Mouse (Mus musculus) regulatory T cell (primary cell): ENCODE results near the gene Wdtc1.

Experiments
- in situ Hi-C: fragments of 300-600 bp; cut with MboI, MseI; formaldehyde crosslinking; loops from one replicate; pipeline ENCODE4 v1.15.1; 2025; ENCODE audit warnings: high pct_unique_total_duplicates

The Wdtc1 gene

DNA sequence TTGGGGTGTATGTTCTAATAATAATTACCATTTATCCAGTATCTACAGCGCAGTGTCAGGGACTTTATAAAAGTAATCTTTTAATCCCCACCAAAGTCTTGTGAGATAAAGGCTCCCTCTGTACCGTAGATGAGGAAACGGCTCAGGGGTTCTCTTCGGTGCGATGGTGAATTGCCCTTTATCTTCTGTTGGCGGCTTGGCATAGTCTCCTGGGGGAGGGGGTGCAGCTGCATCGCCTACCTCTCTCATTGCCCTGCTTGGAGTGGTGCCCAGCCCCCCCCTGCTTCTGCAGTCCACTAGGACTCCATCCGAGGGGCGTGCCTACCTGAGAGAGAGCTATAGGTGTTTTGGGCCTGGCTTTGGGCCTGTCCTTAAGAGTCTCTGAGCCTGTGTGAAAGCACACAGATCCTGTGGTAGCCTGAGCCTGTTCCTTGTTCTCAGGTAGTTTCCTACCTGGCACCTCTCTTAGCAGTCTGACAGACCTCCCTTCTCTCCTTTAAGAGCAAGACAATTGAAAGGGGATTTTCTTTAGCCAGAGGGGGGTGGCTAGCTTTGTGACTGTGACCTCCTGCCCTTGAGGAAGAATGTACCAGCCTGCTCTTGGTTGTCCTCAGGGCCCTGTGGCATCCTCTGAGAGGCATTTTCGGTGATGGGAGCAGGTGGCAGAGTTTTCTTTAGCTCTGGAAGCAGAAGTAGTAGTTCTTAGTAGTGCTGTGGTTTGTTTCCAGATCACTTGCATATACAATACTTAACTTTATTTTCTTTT, 22.7 kb upstream of the Wdtc1 start:
- in situ Hi-C loops: no loop called here

DNA sequence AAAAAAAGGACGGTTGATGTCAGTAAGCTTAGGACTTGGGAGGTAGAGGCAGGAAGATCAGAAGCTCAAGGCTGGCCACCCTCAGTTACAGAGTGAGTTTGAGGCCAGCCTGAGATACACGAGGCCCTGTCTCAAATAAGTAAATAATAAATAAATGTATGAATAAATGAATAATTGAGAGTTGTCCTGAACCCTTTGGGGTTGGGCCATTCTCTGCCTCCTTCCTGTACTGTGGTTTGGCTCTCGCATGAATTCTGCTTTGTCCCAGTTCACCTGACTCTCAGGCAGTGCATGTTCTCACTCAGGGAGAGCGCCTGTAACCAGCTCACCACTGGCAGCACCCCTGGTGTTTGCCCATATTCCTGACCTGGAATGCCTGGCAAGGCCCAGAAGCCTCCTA, 20.7 kb upstream of the Wdtc1 start:
- in situ Hi-C loops: no loop called here

DNA sequence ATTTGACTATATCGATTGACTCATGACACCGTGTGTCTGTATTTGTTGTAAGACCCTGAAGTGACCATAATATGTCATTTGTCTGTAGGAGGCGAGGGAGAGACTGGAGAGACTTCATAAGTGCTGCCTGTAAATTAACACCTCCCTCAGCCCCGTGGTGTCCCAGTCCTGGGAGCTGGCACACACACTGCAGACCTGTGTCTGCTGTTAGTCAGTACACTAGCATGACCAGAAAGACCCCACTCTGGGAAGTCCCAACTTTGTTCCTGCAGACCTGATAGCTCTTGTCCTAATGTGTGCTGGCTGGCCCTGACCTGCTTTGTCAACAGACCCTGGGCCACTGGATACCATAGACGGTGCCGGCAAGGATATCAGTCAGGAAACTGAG, 19.0 kb upstream of the Wdtc1 start:
- in situ Hi-C loops: no loop called here

- in situ Hi-C loops: no loop called here
Measured at GRCm38 (mm10) chr4:133371621-133372277, 18.5 kb upstream of the Wdtc1 start.

DNA sequence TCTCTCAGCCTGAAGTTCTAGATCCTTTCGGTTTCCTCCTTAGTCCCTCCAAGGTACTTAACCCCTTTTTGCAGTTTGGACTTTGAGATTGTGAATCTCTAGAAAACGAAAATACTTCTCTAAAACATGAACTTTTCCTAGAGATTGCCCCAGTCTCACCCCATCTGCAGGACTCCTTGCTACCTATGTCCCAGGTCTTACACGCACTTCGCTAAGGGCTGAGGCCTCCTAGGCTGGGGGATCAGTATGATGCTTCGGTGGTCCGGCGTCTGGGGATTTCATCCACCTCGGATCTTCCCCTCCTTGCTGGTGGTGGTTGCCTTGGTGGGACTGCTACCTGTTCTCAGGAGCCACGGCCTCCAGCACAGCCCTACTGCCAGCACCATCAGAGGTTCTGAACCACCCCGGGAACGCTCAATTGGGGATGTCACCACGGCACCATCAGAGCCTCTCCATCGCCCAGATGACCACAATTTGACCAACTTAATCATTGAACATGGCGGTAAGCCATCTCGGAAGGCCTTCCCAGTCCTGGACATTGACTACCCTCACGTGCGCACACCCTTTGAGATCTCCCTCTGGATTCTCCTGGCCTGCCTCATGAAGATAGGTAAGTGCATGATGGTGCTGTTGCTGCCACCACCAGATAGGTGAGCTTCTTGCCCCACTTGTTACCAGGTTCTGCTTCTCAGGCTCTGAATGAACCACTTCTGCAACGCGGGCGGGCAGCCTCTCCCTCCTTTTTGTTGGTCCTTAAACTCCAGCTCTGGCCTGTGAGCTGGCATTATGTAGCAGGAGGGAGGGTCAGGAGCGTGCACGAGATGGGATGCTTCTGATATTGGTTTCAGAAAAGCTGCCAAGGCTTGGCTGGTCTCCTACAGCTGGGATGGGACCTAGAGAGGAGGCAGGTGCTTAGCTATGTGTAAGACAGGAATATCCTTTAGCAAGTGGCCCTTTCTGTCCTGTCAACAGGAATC, 17.3 kb upstream of the Wdtc1 start:
- in situ Hi-C loops: no loop called here

- in situ Hi-C loops: no loop called here
Measured at GRCm38 (mm10) chr4:133369553-133370297, 16.4 kb upstream of the Wdtc1 start, which contains the start of gene Slc9a1. TSS of gene Slc9a1 (plus strand) at chr4:133369706.

DNA sequence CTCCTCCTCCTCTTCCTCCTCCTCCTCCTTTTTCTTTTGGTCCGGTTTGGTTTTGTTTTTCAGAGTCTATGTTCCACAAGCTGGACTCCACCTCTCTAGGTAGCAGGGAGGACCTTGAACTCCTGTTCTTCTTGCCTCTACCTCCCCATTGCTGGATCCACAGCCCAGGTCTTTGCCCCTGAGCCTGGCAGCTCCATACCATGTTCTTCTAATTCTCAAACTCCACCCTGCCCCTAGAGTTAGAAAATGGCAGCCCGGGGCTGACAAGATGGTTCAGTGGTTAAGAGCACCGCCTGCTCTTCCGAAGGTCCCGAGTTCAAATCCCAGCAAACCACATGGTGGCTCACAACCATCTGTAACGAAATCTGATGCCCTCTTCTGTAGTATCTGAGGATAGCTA, 1.4 kb upstream of the Wdtc1 start:
- in situ Hi-C loops: loop anchor here (10.0 kb wide), 1 partner anchor 780 kb away; no protein-coding TSS in a partner anchor

- in situ Hi-C loops: loop anchor here (10.0 kb wide), 1 partner anchor 778 kb away; no protein-coding TSS in a partner anchor
Measured at GRCm38 (mm10) chr4:133352797-133353196, 484 bp downstream of the Wdtc1 start.

- in situ Hi-C loops: no loop called here
Measured at GRCm38 (mm10) chr4:133348051-133348775, 5.1 kb downstream of the Wdtc1 start.

GRCm38 (mm10) chr4:133347624-133348023, 5.7 kb downstream of the Wdtc1 start:
- in situ Hi-C loops: no loop called here

GRCm38 (mm10) chr4:133346577-133346976, 6.7 kb downstream of the Wdtc1 start:
- in situ Hi-C loops: no loop called here

DNA sequence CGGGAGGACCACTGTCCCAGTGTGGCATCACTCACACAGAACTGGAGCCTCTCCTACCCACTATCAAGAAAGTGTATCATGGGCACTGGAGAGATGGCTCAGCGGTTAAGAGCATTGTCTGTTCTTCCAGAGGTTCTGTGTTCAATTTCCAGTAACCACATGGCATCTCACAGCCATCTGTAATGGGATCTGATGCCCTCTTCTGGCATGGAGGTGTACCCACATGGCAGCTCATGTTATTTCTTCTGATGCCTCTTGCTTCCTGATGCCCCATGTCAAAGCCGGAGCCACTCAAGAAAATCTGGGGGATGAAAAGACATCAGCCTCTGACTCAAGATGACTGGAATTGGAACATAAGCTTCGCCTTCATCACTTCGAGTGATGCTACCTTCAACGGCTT, 7.6 kb downstream of the Wdtc1 start:
- in situ Hi-C loops: no loop called here

GRCm38 (mm10) chr4:133344112-133344511, 9.2 kb downstream of the Wdtc1 start:
- in situ Hi-C loops: no loop called here

- in situ Hi-C loops: no loop called here
Measured at GRCm38 (mm10) chr4:133340217-133340616, 13.1 kb downstream of the Wdtc1 start.

- in situ Hi-C loops: no loop called here
Measured at GRCm38 (mm10) chr4:133339148-133339749, 14.0 kb downstream of the Wdtc1 start.

- in situ Hi-C loops: no loop called here
Measured at GRCm38 (mm10) chr4:133338521-133339095, 14.7 kb downstream of the Wdtc1 start.

DNA sequence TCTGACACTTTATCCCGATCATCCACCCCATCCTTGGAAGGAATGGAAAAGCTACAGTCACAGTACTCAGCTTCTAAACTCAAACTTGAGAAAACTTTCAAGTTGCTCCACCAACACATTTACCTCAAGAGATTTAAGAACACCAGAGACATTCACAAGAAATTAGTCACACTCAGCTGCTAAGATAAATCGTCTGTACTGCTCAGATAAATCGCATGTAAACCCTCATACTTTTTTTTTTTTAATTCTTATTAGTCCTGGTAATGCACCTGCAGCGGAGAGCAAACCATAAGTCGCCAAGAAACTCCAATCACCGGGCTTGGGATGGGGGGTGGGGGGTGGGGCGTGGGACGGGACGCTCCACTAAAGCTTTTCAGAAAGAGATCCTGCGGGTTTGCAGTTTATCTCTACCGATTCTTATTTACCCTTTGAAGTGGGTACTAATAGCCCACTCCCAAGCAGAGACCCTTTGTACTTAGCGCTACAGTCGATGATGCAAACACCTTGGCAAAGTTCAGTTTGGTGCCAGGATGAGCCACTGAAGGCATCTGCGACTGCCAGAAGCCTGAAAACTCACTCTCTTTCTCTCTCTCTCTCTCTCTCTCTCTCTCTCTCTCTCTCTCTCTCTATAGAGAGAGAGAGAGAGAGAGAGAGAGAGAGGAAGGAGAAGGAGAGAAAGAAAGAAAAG, 15.3 kb downstream of the Wdtc1 start:
- in situ Hi-C loops: no loop called here

- in situ Hi-C loops: no loop called here
Measured at GRCm38 (mm10) chr4:133333306-133333705, 20.0 kb downstream of the Wdtc1 start.

GRCm38 (mm10) chr4:133330296-133330695, 23.0 kb downstream of the Wdtc1 start:
- in situ Hi-C loops: no loop called here
